Mouse (Mus musculus) megakaryocyte-erythroid progenitor cell, adult 5-6 weeks (primary cell): Measurements from ENCODE around the gene Wdr62. TPM values are rescaled to one million over a fixed set of nuclear protein-coding genes. Genes with fewer than 3 reads are reported as not detected.

ENCODE experiments used
- ATAC-seq: replicated peaks from 2 replicates; pipeline ENCODE4 v1.8.0; 2016; ENCODE audit warnings: mild to moderate bottlenecking, inconsistent platforms; ENCODE audit not compliant: severe bottlenecking, poor library complexity, low FRiP score, low TSS enrichment
- total RNA-seq, 2 experiments: library from RNA; stranded (forward) in 1 of 2; stranded (reverse) in 1 of 2; fragments of 200-1000, 215-1000 nt in 1 of 2; fragments of >200 nt in 1 of 2; fragmentation: Nextera tagmentation in 1 of 2; gene quantifications; 2 replicates each; pipeline ENCODE4 v1.2.3; 2014 to 2017

Wdr62 gene
- total RNA-seq, 2 experiments from 2014 or later: 5.5 to 31.0 TPM

DNA sequence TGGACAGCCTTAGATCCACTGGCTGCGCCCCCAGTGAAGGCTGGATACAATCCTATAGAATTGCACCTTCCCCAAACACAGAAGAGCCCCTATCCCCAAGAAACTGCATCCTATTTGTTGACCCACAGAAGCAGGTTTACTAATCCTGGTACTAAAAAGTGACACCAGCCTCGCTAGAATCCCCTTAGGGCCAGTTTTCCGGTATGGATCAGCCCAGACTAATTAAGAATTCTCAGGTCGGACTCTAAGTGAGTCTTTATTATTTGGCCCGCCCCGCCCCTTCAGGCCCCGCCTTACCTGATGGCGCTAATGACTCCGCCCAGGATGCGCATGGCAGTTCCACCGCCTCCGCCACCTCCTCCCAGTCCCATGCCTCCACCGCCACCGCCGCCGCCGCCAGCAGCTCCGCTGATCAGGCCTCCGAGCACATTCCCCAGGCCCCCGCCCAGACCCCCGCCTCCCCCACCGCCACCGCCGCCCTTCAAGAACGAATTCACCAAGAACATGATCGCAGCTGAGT lies 86.6 kb downstream of the Wdr62 start:
- ATAC-seq: peak; percentile 80

DNA sequence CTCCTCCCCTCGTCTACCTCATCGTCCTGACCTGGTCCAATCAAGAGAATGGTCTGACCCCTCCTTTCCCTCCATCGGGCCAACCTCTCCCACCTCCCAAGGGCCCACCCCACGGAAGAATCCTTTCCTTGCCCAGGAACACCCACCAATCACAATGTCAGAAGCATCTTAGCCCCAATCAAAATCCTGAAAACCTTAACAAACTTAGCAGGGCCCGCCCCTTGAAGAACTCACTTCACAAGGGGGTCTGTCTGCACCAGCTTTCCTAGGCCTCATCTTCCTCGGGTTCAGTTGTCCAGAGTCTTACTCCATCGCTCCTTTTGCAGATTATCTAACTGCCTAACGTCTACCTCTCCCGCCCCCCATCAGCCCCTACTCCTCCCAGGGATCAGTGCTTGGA lies 87.2 kb downstream of the Wdr62 start:
- ATAC-seq: no peak

DNA sequence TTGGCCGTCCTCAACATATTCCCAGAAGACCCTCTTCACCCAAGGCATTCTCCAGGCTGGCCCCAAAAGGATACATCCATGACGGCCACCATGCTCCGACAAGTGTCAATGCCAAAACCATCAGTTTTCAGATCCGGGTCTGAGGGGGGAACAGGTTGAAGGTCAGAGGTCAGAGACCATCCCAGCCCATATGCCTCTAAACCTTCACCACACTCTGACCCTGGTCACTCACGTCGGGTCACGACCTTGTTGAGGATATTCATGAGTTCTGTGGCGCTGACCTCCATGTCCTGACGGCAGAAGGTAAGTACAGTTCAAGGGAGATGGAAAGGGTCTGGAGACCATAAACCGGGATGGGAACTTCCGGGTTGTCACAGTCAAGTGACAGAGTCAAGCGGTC lies 88.1 kb downstream of the Wdr62 start:
- no peak for ATAC-seq

Other genes starting within 250 kb of the Wdr62 start
- gene Zfp14, start 229.0 kb downstream of the Wdr62 start, total RNA-seq (2014; fragmentation: Nextera tagmentation): 0.74 and 1.3 TPM in 2 replicates
- gene Zfp14, start 229.0 kb downstream of the Wdr62 start, total RNA-seq (2017): 1.1 and 5.8 TPM in 2 replicates
- gene Zfp82, start 207.5 kb downstream of the Wdr62 start, total RNA-seq (2014; fragmentation: Nextera tagmentation): 4.6 and 6.8 TPM in 2 replicates
- gene Zfp82, start 207.5 kb downstream of the Wdr62 start, total RNA-seq (2017): 4.5 and 7.5 TPM in 2 replicates
- 0.79 TPM in 1 of 2 replicates, not detected in the other for gene Gm26920, start 190.0 kb downstream of the Wdr62 start, total RNA-seq (2014; fragmentation: Nextera tagmentation)
- gene Gm26920, start 190.0 kb downstream of the Wdr62 start, total RNA-seq (2017): not detected in 2 replicates
- gene Zfp566, start 189.9 kb downstream of the Wdr62 start, total RNA-seq (2014; fragmentation: Nextera tagmentation): 7.1 and 16.8 TPM in 2 replicates
- gene Zfp566, start 189.9 kb downstream of the Wdr62 start, total RNA-seq (2017): 5.0 TPM in 2 replicates
- gene Zfp260, start 185.6 kb downstream of the Wdr62 start, total RNA-seq (2014; fragmentation: Nextera tagmentation): 10.5 and 20.6 TPM in 2 replicates
- 14.0 and 20.1 TPM in 2 replicates for gene Zfp260, start 185.6 kb downstream of the Wdr62 start, total RNA-seq (2017)
- 2.5 and 2.8 TPM in 2 replicates for gene Zfp382, start 158.5 kb downstream of the Wdr62 start, total RNA-seq (2014; fragmentation: Nextera tagmentation)
- gene Zfp382, start 158.5 kb downstream of the Wdr62 start, total RNA-seq (2017): 1.6 and 2.4 TPM in 2 replicates
- gene Zfp146, start 110.7 kb downstream of the Wdr62 start, total RNA-seq (2014; fragmentation: Nextera tagmentation): 35.9 and 48.9 TPM in 2 replicates
- gene Zfp146, start 110.7 kb downstream of the Wdr62 start, total RNA-seq (2017): 103 and 108 TPM in 2 replicates
- gene Cox7a1, start 96.3 kb downstream of the Wdr62 start, total RNA-seq (2014; fragmentation: Nextera tagmentation): 6.0 TPM in 1 of 2 replicates, not detected in the other
- not detected in 2 replicates for gene Cox7a1, start 96.3 kb downstream of the Wdr62 start, total RNA-seq (2017)
- 148 and 186 TPM in 2 replicates for gene Capns1, start 81.6 kb downstream of the Wdr62 start, total RNA-seq (2014; fragmentation: Nextera tagmentation)
- gene Capns1, start 81.6 kb downstream of the Wdr62 start, total RNA-seq (2017): 123 and 126 TPM in 2 replicates
- gene Polr2i, start 48.5 kb downstream of the Wdr62 start, total RNA-seq (2014; fragmentation: Nextera tagmentation): 91.3 and 106 TPM in 2 replicates
- gene Polr2i, start 48.5 kb downstream of the Wdr62 start, total RNA-seq (2017): 42.0 and 46.5 TPM in 2 replicates
- 86.4 and 117 TPM in 2 replicates for gene Tbcb, start 48.1 kb downstream of the Wdr62 start, total RNA-seq (2014; fragmentation: Nextera tagmentation)
- 26.2 and 49.4 TPM in 2 replicates for gene Tbcb, start 48.1 kb downstream of the Wdr62 start, total RNA-seq (2017)
- not detected in 2 replicates for gene Ovol3, start 44.7 kb downstream of the Wdr62 start, total RNA-seq (2014; fragmentation: Nextera tagmentation)
- not detected in 2 replicates for gene Ovol3, start 44.7 kb downstream of the Wdr62 start, total RNA-seq (2017)
- gene Thap8, start 325 bp downstream of the Wdr62 start, total RNA-seq (2014; fragmentation: Nextera tagmentation): not detected in 2 replicates
- gene Thap8, start 325 bp downstream of the Wdr62 start, total RNA-seq (2017): 1.6 TPM in 1 of 2 replicates, not detected in the other
- not detected in 2 replicates for gene Clip3, start 11.3 kb upstream of the Wdr62 start, total RNA-seq (2014; fragmentation: Nextera tagmentation)
- gene Clip3, start 11.3 kb upstream of the Wdr62 start, total RNA-seq (2017): not detected in 2 replicates
- 12.7 and 35.5 TPM in 2 replicates for gene Alkbh6, start 28.3 kb upstream of the Wdr62 start, total RNA-seq (2014; fragmentation: Nextera tagmentation)
- gene Alkbh6, start 28.3 kb upstream of the Wdr62 start, total RNA-seq (2017): 26.5 and 28.8 TPM in 2 replicates
- gene Syne4, start 34.4 kb upstream of the Wdr62 start, total RNA-seq (2014; fragmentation: Nextera tagmentation): 2.9 TPM in 1 of 2 replicates, not detected in the other
- not detected in 2 replicates for gene Syne4, start 34.4 kb upstream of the Wdr62 start, total RNA-seq (2017)
- gene E130208F15Rik, start 41.3 kb upstream of the Wdr62 start, total RNA-seq (2014; fragmentation: Nextera tagmentation): not detected in 2 replicates
- 3.4 TPM in 1 of 2 replicates, not detected in the other for gene E130208F15Rik, start 41.3 kb upstream of the Wdr62 start, total RNA-seq (2017)
- gene Sdhaf1, start 43.5 kb upstream of the Wdr62 start, total RNA-seq (2014; fragmentation: Nextera tagmentation): 7.3 and 9.2 TPM in 2 replicates
- gene Sdhaf1, start 43.5 kb upstream of the Wdr62 start, total RNA-seq (2017): 7.9 and 8.9 TPM in 2 replicates
- gene Lrfn3, start 82.4 kb upstream of the Wdr62 start, total RNA-seq (2014; fragmentation: Nextera tagmentation): not detected in 2 replicates
- gene Lrfn3, start 82.4 kb upstream of the Wdr62 start, total RNA-seq (2017): not detected in 2 replicates
- gene Tyrobp, start 133.3 kb upstream of the Wdr62 start, total RNA-seq (2014; fragmentation: Nextera tagmentation): 19.3 TPM in 1 of 2 replicates, not detected in the other
- gene Tyrobp, start 133.3 kb upstream of the Wdr62 start, total RNA-seq (2017): 5.1 and 26.6 TPM in 2 replicates
- 4.3 and 4.4 TPM in 2 replicates for gene Hcst, start 139.4 kb upstream of the Wdr62 start, total RNA-seq (2014; fragmentation: Nextera tagmentation)
- 3.3 TPM in 1 of 2 replicates, not detected in the other for gene Hcst, start 139.4 kb upstream of the Wdr62 start, total RNA-seq (2017)
- 0.89 and 9.0 TPM in 2 replicates for gene Nfkbid, start 141.3 kb upstream of the Wdr62 start, total RNA-seq (2014; fragmentation: Nextera tagmentation)
- gene Nfkbid, start 141.3 kb upstream of the Wdr62 start, total RNA-seq (2017): 0.80 and 3.1 TPM in 2 replicates
- not detected in 2 replicates for gene Aplp1, start 165.1 kb upstream of the Wdr62 start, total RNA-seq (2014; fragmentation: Nextera tagmentation)
- gene Aplp1, start 165.1 kb upstream of the Wdr62 start, total RNA-seq (2017): not detected in 2 replicates
- not detected in 2 replicates for gene Kirrel2, start 177.3 kb upstream of the Wdr62 start, total RNA-seq (2014; fragmentation: Nextera tagmentation)
- not detected in 2 replicates for gene Kirrel2, start 177.3 kb upstream of the Wdr62 start, total RNA-seq (2017)
- 1.7 TPM in 1 of 2 replicates, not detected in the other for gene Nphs1, start 177.9 kb upstream of the Wdr62 start, total RNA-seq (2014; fragmentation: Nextera tagmentation)
- 1.9 TPM in 1 of 2 replicates, not detected in the other for gene Nphs1, start 177.9 kb upstream of the Wdr62 start, total RNA-seq (2017)
- gene Prodh2, start 213.2 kb upstream of the Wdr62 start, total RNA-seq (2014; fragmentation: Nextera tagmentation): not detected in 2 replicates
- not detected in 2 replicates for gene Prodh2, start 213.2 kb upstream of the Wdr62 start, total RNA-seq (2017)